Mouse (Mus musculus): ENCODE measurements around the gene P3h3.

GRCm38 (mm10) chr6:124861266-124861665 lies 3.7 kb upstream of the P3h3 start:
- TF ChIP-seq GATA1 (IDR thresholded peaks at IDR 0.05; ENCODE audit: low read length) (no peak), TAL1 (IDR thresholded peaks at IDR 0.05; ENCODE audit: low read length) (no peak)
